7 mouse cellular contexts compared by ENCODE assay signal in the genomic region with DNA sequence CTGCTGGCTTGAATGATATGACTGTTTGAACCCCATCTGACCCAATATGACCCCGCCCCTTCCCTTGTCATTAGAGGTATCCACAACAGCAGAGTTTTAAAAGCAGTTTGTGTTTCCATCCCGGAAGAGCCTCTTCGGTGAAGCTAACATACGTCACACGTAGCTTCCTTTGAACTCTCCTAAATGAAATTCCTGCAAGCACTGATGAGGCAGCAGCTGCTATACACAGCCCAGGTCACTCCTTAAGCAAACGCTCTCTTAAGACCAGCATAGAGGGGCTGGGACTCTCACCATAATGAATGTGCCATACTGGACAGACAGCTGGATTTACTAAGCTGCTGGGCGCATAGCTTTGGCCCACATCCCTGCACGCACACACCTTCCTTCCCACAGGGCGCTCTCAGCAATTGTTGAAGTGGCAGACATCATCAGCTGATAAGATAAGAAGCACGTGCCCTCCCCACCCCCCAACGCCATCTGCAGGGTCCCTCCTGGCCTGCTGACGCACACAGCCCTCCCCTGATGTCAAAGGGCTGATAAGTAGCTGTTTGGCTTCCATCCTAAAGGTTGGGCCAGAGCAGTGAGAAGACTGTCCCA.
DNase-seq lines count a peak whose midpoint lies in the region; ATAC-seq lines count a peak whose summit lies in the region.

No protein-coding gene starts in this region.

- 16% methylated on average over 12 of the region's 12 CpGs for WGBS in heart, embryonic 15.5 days
- 49% methylated on average over 12 of the region's 12 CpGs for WGBS in neural tube, embryonic 14.5 days

- DNase-seq in MEL-GATA-1-ER (ENCODE audit: extremely low read depth, low read depth) = peak; percentile 81
- peak; percentile 63 for DNase-seq in adrenal gland, postnatal 10 days
- DNase-seq in kidney, postnatal 10 days = peak; percentile 59
- DNase-seq in left cerebral cortex, adult 9 months (ENCODE audit: low spot score in 2 of 2) = no peak
- no peak for DNase-seq in right cerebral cortex, adult 2 months (ENCODE audit: low spot score in 2 of 2)

- ATAC-seq in heart, embryonic 15.5 days (replicated peaks; ENCODE audit: insufficient number of reproducible peaks, insufficient read depth, low FRiP score, low read depth) = peak; percentile 66
- 0 out of 2 replicates have a peak, but pooled peaks have one; percentile 58 for ATAC-seq in neural tube, embryonic 14.5 days (ENCODE audit: low read depth)

- peak overlapping the region; percentile 10 for H3K4me3 ChIP-seq in heart, embryonic 15.5 days
- no peak overlapping the region for H3K4me3 ChIP-seq in neural tube, embryonic 14.5 days (ENCODE audit: low read depth, low read length)

- H3K27me3 ChIP-seq in heart, embryonic 15.5 days = peaks cover 10% of the 10 kb centered on the region; the same call in 1 of the 2 replicates
- no peaks in the 10 kb centered on the region for H3K27me3 ChIP-seq in neural tube, embryonic 14.5 days (ENCODE audit: control insufficient read depth, insufficient read depth, low read length)

- no peaks in the 10 kb centered on the region for H3K36me3 ChIP-seq in heart, embryonic 15.5 days
- no peaks in the 10 kb centered on the region for H3K36me3 ChIP-seq in neural tube, embryonic 14.5 days (ENCODE audit: control insufficient read depth, insufficient read depth, low read length)

- no peak overlapping the region; the same call in 1 of the 2 replicates for H3K9ac ChIP-seq in heart, embryonic 15.5 days
- H3K9ac ChIP-seq in neural tube, embryonic 14.5 days (replicated peaks; ENCODE audit: low read depth, low read length) = no peak overlapping the region

- H3K9me3 ChIP-seq in heart, embryonic 15.5 days (replicated peaks) = no peaks in the 10 kb centered on the region
- no peaks in the 10 kb centered on the region for H3K9me3 ChIP-seq in neural tube, embryonic 14.5 days (ENCODE audit: control insufficient read depth, low read length)

- peaks cover 11% of the 10 kb centered on the region for H3K4me1 ChIP-seq in heart, embryonic 15.5 days (replicated peaks)
- peaks cover 6% of the 10 kb centered on the region; the same call in 1 of the 2 replicates for H3K4me1 ChIP-seq in neural tube, embryonic 14.5 days (ENCODE audit: control insufficient read depth, insufficient read depth, low read length)

- H3K27ac ChIP-seq in heart, embryonic 15.5 days = peak overlapping the region; percentile 4; the same call in 1 of the 2 replicates
- no peak overlapping the region; the same call in 1 of the 2 replicates for H3K27ac ChIP-seq in neural tube, embryonic 14.5 days (ENCODE audit: low read depth, low read length)

- H3K4me2 ChIP-seq in heart, embryonic 15.5 days = peak overlapping the region; percentile 45
- H3K4me2 ChIP-seq in neural tube, embryonic 14.5 days (ENCODE audit: low read depth, low read length) = no peak overlapping the region

Comparison
In these comparisons a context has a peak if more than half of its experiments do, and no peak if none do; other contexts are left out.
1. DNase-seq: peak in MEL-GATA-1-ER (single experiment), adrenal gland, postnatal 10 days (single experiment) and kidney, postnatal 10 days (single experiment); none in left cerebral cortex, adult 9 months (0 of 2) and right cerebral cortex, adult 2 months (0 of 2).